Mouse (Mus musculus) embryonic facial prominence, embryonic 13.5 days (tissue): ENCODE results near the gene Ddx39. TPM values are rescaled to one million over a fixed set of nuclear protein-coding genes. Genes with fewer than 3 reads are reported as not detected.

Source experiments
- ATAC-seq: fragments of 200-750 bp; cut with Nextera tagmentation; 2 replicates; pipeline ENCODE4 v1.8.0; 2017; ENCODE audit warnings: low read depth; ENCODE audit not compliant: insufficient number of reproducible peaks, insufficient read depth, low FRiP score, low TSS enrichment
- H3K27ac ChIP-seq: fragments of 300-500 bp; sonication (generic); 2 replicates; pipeline ENCODE4 v1.5.1; 2015; ENCODE audit warnings: moderate library complexity, mild to moderate bottlenecking, inconsistent platforms
- H3K27me3 ChIP-seq: fragments of 300-500 bp; sonication (generic); 2 replicates; pipeline ENCODE4 v1.6.1; 2015; ENCODE audit warnings: mild to moderate bottlenecking, inconsistent platforms
- H3K36me3 ChIP-seq: fragments of 300-500 bp; sonication (generic); 2 replicates; pipeline ENCODE4 v1.6.1; 2015; ENCODE audit warnings: mild to moderate bottlenecking, inconsistent platforms
- H3K4me1 ChIP-seq: fragments of 300-500 bp; sonication (generic); 2 replicates; pipeline ENCODE4 v1.6.1; 2015; ENCODE audit warnings: inconsistent platforms
- H3K4me2 ChIP-seq: fragments of 300-500 bp; sonication (generic); 2 replicates; pipeline ENCODE4 v1.6.1; 2015; ENCODE audit warnings: moderate library complexity, mild to moderate bottlenecking, inconsistent platforms
- H3K4me3 ChIP-seq: fragments of 300-500 bp; sonication (generic); 2 replicates; pipeline ENCODE4 v1.5.1; 2015; ENCODE audit warnings: mild to moderate bottlenecking, inconsistent platforms
- H3K9ac ChIP-seq: fragments of 300-500 bp; sonication (generic); 2 replicates; pipeline ENCODE4 v1.6.1; 2015; ENCODE audit warnings: mild to moderate bottlenecking, inconsistent platforms
- H3K9me3 ChIP-seq: fragments of 300-500 bp; sonication (generic); 2 replicates; pipeline ENCODE4 v1.6.1; 2016; ENCODE audit warnings: inconsistent platforms
- WGBS: fragments of 180-500 bp; shearing (Covaris S2); methylation state at CpG from one replicate; pipeline ENCODE4 v1.1.7; 2015; ENCODE audit warnings: mixed read lengths; 5-methylcytosine and 5-hydroxymethylcytosine counted together
- polyA plus RNA-seq: library from polyadenylated mRNA; unstranded; fragments of >200 nt; fragmentation: Nextera tagmentation; extraction: Ambion mirVana; gene quantifications from 2 replicates; pipeline ENCODE4 v1.2.1, GENCODE M21; 2015

Gene Ddx39
- polyA plus RNA-seq, 1 experiment from 2014 or later: 148 TPM

GRCm38 (mm10) chr8:83700423-83701085, 14.4 kb upstream of the Ddx39 start:
- H3K4me1 ChIP-seq: peaks cover 36% of the 10 kb centered on the region

GRCm38 (mm10) chr8:83703426-83703825, 11.6 kb upstream of the Ddx39 start:
- no peaks in the 10 kb centered on the region for H3K9me3 ChIP-seq
- H3K27me3 ChIP-seq: no peaks in the 10 kb centered on the region
- H3K36me3 ChIP-seq: no peaks in the 10 kb centered on the region
- WGBS: 80% methylated on average over 4 of the region's 4 CpGs
- peaks cover 18% of the 10 kb centered on the region for H3K4me1 ChIP-seq
- no peak for ATAC-seq
- no peak overlapping the region for H3K4me3 ChIP-seq
- no peak overlapping the region for H3K9ac ChIP-seq
- H3K27ac ChIP-seq: no peak overlapping the region
- no peak overlapping the region for H3K4me2 ChIP-seq

More at GRCm38 (mm10) chr8:83700423-83701085, 14.4 kb upstream of the Ddx39 start:
- Histone ChIP-seq H3K4me3 (no peak overlapping the region), H3K9ac (peak overlapping the region; percentile 3; the same call in 1 of the 2 replicates), H3K27ac (no peak overlapping the region), H3K27me3 (no peaks in the 10 kb centered on the region), H3K9me3 (no peaks in the 10 kb centered on the region), H3K36me3 (no peaks in the 10 kb centered on the region), H3K4me2 (peak overlapping the region; percentile 93)
- no peak for ATAC-seq
- WGBS: 54% methylated on average over 9 of the region's 9 CpGs

- H3K27me3 ChIP-seq: no peaks in the 10 kb centered on the region
- no peaks in the 10 kb centered on the region for H3K4me1 ChIP-seq
- H3K9ac ChIP-seq: no peak overlapping the region
- no peak overlapping the region for H3K27ac ChIP-seq
- WGBS: 67% methylated on average over 5 of the region's 5 CpGs
- no peak overlapping the region for H3K4me3 ChIP-seq
- H3K9me3 ChIP-seq: no peaks in the 10 kb centered on the region
- no peaks in the 10 kb centered on the region for H3K36me3 ChIP-seq
- ATAC-seq: no peak
- H3K4me2 ChIP-seq: no peak overlapping the region
Observed at GRCm38 (mm10) chr8:83706411-83706810, 8.6 kb upstream of the Ddx39 start.

GRCm38 (mm10) chr8:83707554-83707953, 7.4 kb upstream of the Ddx39 start:
- Histone ChIP-seq H3K9ac (no peak overlapping the region), H3K27ac (no peak overlapping the region), H3K4me2 (no peak overlapping the region), H3K4me3 (no peak overlapping the region), H3K36me3 (no peaks in the 10 kb centered on the region), H3K27me3 (no peaks in the 10 kb centered on the region), H3K4me1 (no peaks in the 10 kb centered on the region), H3K9me3 (no peaks in the 10 kb centered on the region)
- ATAC-seq: no peak
- 69% methylated on average over 8 of the region's 8 CpGs for WGBS

GRCm38 (mm10) chr8:83714676-83715030, 324 bp upstream of the Ddx39 start:
- no peak overlapping the region for H3K9ac ChIP-seq
- peaks cover 17% of the 10 kb centered on the region for H3K4me1 ChIP-seq
- no peak for ATAC-seq
- 16% methylated on average over 8 of the region's 8 CpGs for WGBS
- H3K36me3 ChIP-seq: peaks cover 7% of the 10 kb centered on the region
- peak overlapping the region; percentile 53 for H3K4me2 ChIP-seq
- H3K9me3 ChIP-seq: no peaks in the 10 kb centered on the region
- peak overlapping the region; percentile 94 for H3K4me3 ChIP-seq
- H3K27me3 ChIP-seq: no peaks in the 10 kb centered on the region
- peak overlapping the region; percentile 88; the same call in 1 of the 2 replicates for H3K27ac ChIP-seq

- 2% methylated on average over 17 of the region's 17 CpGs for WGBS
- Histone ChIP-seq H3K27me3 (no peaks in the 10 kb centered on the region), H3K27ac (peak overlapping the region; percentile 88), H3K36me3 (peaks cover 18% of the 10 kb centered on the region), H3K4me1 (peaks cover 17% of the 10 kb centered on the region), H3K9ac (peak overlapping the region; percentile 83), H3K4me2 (peak overlapping the region; percentile 85), H3K4me3 (peak overlapping the region; percentile 94), H3K9me3 (no peaks in the 10 kb centered on the region)
- ATAC-seq: no peak
Observed at GRCm38 (mm10) chr8:83715771-83716170, 794 bp downstream of the Ddx39 start.

GRCm38 (mm10) chr8:83716563-83716962, 1.6 kb downstream of the Ddx39 start:
- Histone ChIP-seq H3K4me1 (peaks cover 17% of the 10 kb centered on the region), H3K4me2 (peak overlapping the region; percentile 85), H3K27ac (no peak overlapping the region), H3K9ac (peak overlapping the region; percentile 83), H3K9me3 (no peaks in the 10 kb centered on the region), H3K36me3 (peaks cover 26% of the 10 kb centered on the region), H3K27me3 (no peaks in the 10 kb centered on the region), H3K4me3 (peak overlapping the region; percentile 94)
- ATAC-seq: no peak
- WGBS: 61% methylated on average over 2 of the region's 2 CpGs

GRCm38 (mm10) chr8:83719048-83719447, 4.1 kb downstream of the Ddx39 start:
- Histone ChIP-seq H3K4me2 (no peak overlapping the region), H3K27ac (no peak overlapping the region), H3K9me3 (no peaks in the 10 kb centered on the region), H3K4me3 (no peak overlapping the region), H3K27me3 (no peaks in the 10 kb centered on the region), H3K36me3 (peaks cover 51% of the 10 kb centered on the region), H3K4me1 (peaks cover 17% of the 10 kb centered on the region), H3K9ac (no peak overlapping the region)
- 86% methylated on average over 2 of the region's 2 CpGs for WGBS
- ATAC-seq: no peak

- no peaks in the 10 kb centered on the region for H3K9me3 ChIP-seq
- H3K27ac ChIP-seq: no peak overlapping the region
- peaks cover 20% of the 10 kb centered on the region for H3K4me1 ChIP-seq
- 87% methylated on average over 2 of the region's 2 CpGs for WGBS
- no peak overlapping the region for H3K4me2 ChIP-seq
- H3K27me3 ChIP-seq: no peaks in the 10 kb centered on the region
- H3K4me3 ChIP-seq: no peak overlapping the region
- H3K9ac ChIP-seq: no peak overlapping the region
- H3K36me3 ChIP-seq: peaks cover 57% of the 10 kb centered on the region
- no peak for ATAC-seq
Observed at GRCm38 (mm10) chr8:83719693-83720092, 4.7 kb downstream of the Ddx39 start.

- no peaks in the 10 kb centered on the region for H3K27me3 ChIP-seq
- WGBS: 93% methylated on average over 25 of the region's 25 CpGs
- no peaks in the 10 kb centered on the region for H3K9me3 ChIP-seq
- ATAC-seq: no peak
- H3K4me3 ChIP-seq: no peak overlapping the region
- no peak overlapping the region for H3K9ac ChIP-seq
- H3K36me3 ChIP-seq: peaks cover 72% of the 10 kb centered on the region
- H3K4me1 ChIP-seq: peaks cover 12% of the 10 kb centered on the region
- no peak overlapping the region for H3K4me2 ChIP-seq
- no peak overlapping the region for H3K27ac ChIP-seq
Observed at GRCm38 (mm10) chr8:83721405-83722025, 6.5 kb downstream of the Ddx39 start.

GRCm38 (mm10) chr8:83722631-83723030, 7.7 kb downstream of the Ddx39 start:
- H3K36me3 ChIP-seq: peaks cover 74% of the 10 kb centered on the region
- WGBS: 90% methylated on average over 12 of the region's 12 CpGs
- no peak for ATAC-seq

GRCm38 (mm10) chr8:83723447-83724083, 8.6 kb downstream of the Ddx39 start:
- ATAC-seq: no peak
- Histone ChIP-seq H3K27me3 (no peaks in the 10 kb centered on the region), H3K4me2 (no peak overlapping the region), H3K4me1 (peaks cover 3% of the 10 kb centered on the region; the same call in 1 of the 2 replicates), H3K9ac (no peak overlapping the region), H3K4me3 (no peak overlapping the region), H3K9me3 (no peaks in the 10 kb centered on the region), H3K36me3 (peaks cover 83% of the 10 kb centered on the region), H3K27ac (no peak overlapping the region)
- WGBS: 85% methylated on average over 11 of the region's 11 CpGs

More at GRCm38 (mm10) chr8:83722631-83723030, 7.7 kb downstream of the Ddx39 start:
- Histone ChIP-seq H3K9ac (no peak overlapping the region), H3K27me3 (no peaks in the 10 kb centered on the region), H3K4me2 (no peak overlapping the region), H3K4me3 (no peak overlapping the region), H3K27ac (no peak overlapping the region), H3K9me3 (no peaks in the 10 kb centered on the region), H3K4me1 (peaks cover 3% of the 10 kb centered on the region; the same call in 1 of the 2 replicates)
